Mouse (Mus musculus) neutrophil, adult 83 days (primary cell): Measurements from ENCODE around the gene Htr5a. TPM values are rescaled to one million over a fixed set of nuclear protein-coding genes. Genes with fewer than 3 reads are reported as not detected.

Experiments
- total RNA-seq, 2 experiments: library from RNA; stranded (reverse); gene quantifications; one replicate each; pipeline ENCODE4 v1.2.4; 2023

The Htr5a gene
- not detected for total RNA-seq

DNA sequence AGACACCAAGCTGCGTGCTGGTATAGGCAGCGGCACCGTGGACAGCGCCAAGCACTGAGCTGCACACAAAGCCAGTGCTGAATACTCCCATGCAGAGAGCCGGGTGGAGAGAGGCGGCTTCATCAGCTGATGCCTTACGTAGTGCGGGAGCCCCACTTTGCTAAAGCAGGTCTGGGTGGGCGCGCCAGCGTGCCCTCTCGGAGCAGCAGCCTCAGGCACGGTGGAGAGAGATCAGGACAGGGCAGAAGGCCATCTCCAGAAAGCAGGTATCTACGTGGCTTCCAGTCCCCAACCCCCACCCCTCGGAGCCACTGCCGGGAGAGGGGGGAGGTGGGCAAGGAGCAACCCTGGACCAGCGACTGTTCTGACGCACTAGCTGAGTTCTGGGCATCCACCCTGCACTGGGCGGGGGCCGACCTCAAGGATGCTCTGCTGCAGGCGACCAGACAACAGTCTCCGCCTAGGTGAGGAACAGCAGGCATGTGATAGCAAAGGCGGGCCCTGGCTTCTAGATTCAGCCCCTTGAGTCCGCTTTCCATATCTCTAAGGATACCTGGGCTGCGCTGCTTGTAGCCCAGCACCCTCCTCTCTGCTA, at the start of gene Htr5a:
Gene Htr5a (plus strand): TSS at position 449 of the 595 bp plus-strand sequence.

Other genes starting within 250 kb of the Htr5a start
- gene Paxip1, start 50.5 kb upstream of the Htr5a start, total RNA-seq = 10 to 100 TPM; 29.9 to 32.5 TPM
- gene Insig1, start 229.2 kb downstream of the Htr5a start, total RNA-seq = 10 to 100 TPM; 57.2 to 59.1 TPM